Mouse (Mus musculus) ES-E14 (cell line): Measurements from ENCODE around the gene Vamp3. TPM values are rescaled to one million over a fixed set of nuclear protein-coding genes. Genes with fewer than 3 reads are reported as not detected.

Experiments used
- DNase-seq: peaks from one replicate; pipeline ENCODE4 v3.0.0-alpha.2; 2013; ENCODE audit warnings: low read depth, low spot score
- H3K27ac ChIP-seq: 2 replicates; pipeline ENCODE4 v1.5.1; 2012; ENCODE audit warnings: low read depth, mild to moderate bottlenecking, low read length, moderate library complexity, mixed read lengths; ENCODE audit not compliant: poor library complexity, insufficient read depth, severe bottlenecking
- H3K36me3 ChIP-seq: 2 replicates; pipeline ENCODE4 v1.6.1; 2012; ENCODE audit warnings: mild to moderate bottlenecking, low read length, moderate library complexity, mixed read lengths; ENCODE audit not compliant: control insufficient read depth, poor library complexity, insufficient read depth, severe bottlenecking
- H3K4me1 ChIP-seq, 2 experiments: fragments of 150-350 bp in 1 of 2; sonication (generic) in 1 of 2; 2 replicates each; pipeline ENCODE4 v1.6.1; 2012; ENCODE audit warnings: low read length in 2 of 2, mild to moderate bottlenecking in 1 of 2, mixed read lengths in 1 of 2; ENCODE audit not compliant: control insufficient read depth in 2 of 2, insufficient read depth in 2 of 2, poor library complexity in 1 of 2
- H3K4me3 ChIP-seq, 2 experiments: fragments of 150-350 bp in 1 of 2; sonication (generic) in 1 of 2; 2 replicates each; pipeline ENCODE4 v1.5.1; 2012; ENCODE audit warnings: low read length in 2 of 2, low read depth in 1 of 2, mild to moderate bottlenecking in 1 of 2, mixed read lengths in 1 of 2; ENCODE audit not compliant: insufficient read depth in 1 of 2, poor library complexity in 1 of 2, severe bottlenecking in 1 of 2
- H3K9ac ChIP-seq: 2 replicates; pipeline ENCODE4 v1.6.1; 2012; ENCODE audit warnings: low read depth, mild to moderate bottlenecking, low read length, mixed read lengths; ENCODE audit not compliant: poor library complexity, insufficient read depth, severe bottlenecking
- H3K9me3 ChIP-seq: fragments of 150-350 bp; sonication (generic); 2 replicates; pipeline ENCODE4 v1.6.1; 2012; ENCODE audit warnings: low read depth, mild to moderate bottlenecking, low read length; ENCODE audit not compliant: control insufficient read depth, insufficient read depth
- CHD2 ChIP-seq: IDR thresholded peaks from 2 replicates; pipeline ENCODE4 v1.6.1; 2014; ENCODE audit warnings: mild to moderate bottlenecking, low read depth, low read length, inconsistent platforms
- HCFC1 ChIP-seq: IDR thresholded peaks from 2 replicates; pipeline ENCODE4 v1.6.1; 2012; ENCODE audit warnings: low read length, inconsistent platforms, borderline replicate concordance; ENCODE audit not compliant: insufficient read depth
- MAFK ChIP-seq: IDR thresholded peaks from 2 replicates; pipeline ENCODE4 v1.6.1; 2014; ENCODE audit warnings: mild to moderate bottlenecking, low read depth, low read length, inconsistent platforms; ENCODE audit not compliant: insufficient read depth
- ZC3H11A ChIP-seq: IDR thresholded peaks from 2 replicates; pipeline ENCODE4 v1.6.1; 2012; ENCODE audit warnings: low read depth, mild to moderate bottlenecking, inconsistent platforms, low read length, borderline replicate concordance
- ZNF384 ChIP-seq: IDR thresholded peaks from 2 replicates; pipeline ENCODE4 v1.6.1; 2012; ENCODE audit warnings: low read depth, low read length, inconsistent platforms
- in situ Hi-C, 2 experiments: fragments of 600-800 bp; cut with MboI; formaldehyde crosslinking; loops; one replicate each; pipeline ENCODE4 v1.15.1; 2025; ENCODE audit warnings: low sequenced_read_pairs in 2 of 2, inconsistent platforms in 1 of 2; ENCODE audit not compliant: unreplicated experiment in 2 of 2
- total RNA-seq: library from RNA; depleted of rRNA; stranded (reverse); fragments of 300-350 nt; gene quantifications from 2 replicates; pipeline ENCODE4 v1.2.3, GENCODE M21; 2012

Gene Vamp3
- total RNA-seq, 1 experiment: 45.9 TPM

- no peak for TF ChIP-seq ZNF384
- TF ChIP-seq ZC3H11A: no peak
- TF ChIP-seq CHD2: no peak
These were observed 31.1 kb upstream of the Vamp3 start for GRCm38 (mm10) chr4:151088819-151089218.

GRCm38 (mm10) chr4:151087358-151087757 lies 29.6 kb upstream of the Vamp3 start:
- in situ Hi-C loops: no loop called here
- H3K36me3 ChIP-seq: peaks cover 14% of the 10 kb centered on the region; the same call in 1 of the 2 replicates

More at GRCm38 (mm10) chr4:151088819-151089218, 31.1 kb upstream of the Vamp3 start:
- H3K4me1 ChIP-seq: no peaks in the 10 kb centered on the region; a peak in 2 of 4 replicates
- peaks cover 10% of the 10 kb centered on the region; the same call in 1 of the 2 replicates for H3K36me3 ChIP-seq
- H3K9ac ChIP-seq: no peak overlapping the region
- no peak for DNase-seq
- in situ Hi-C loops: no loop called here
- no peaks in the 10 kb centered on the region for H3K9me3 ChIP-seq
- no peak overlapping the region for H3K4me3 ChIP-seq
- H3K27ac ChIP-seq: no peak overlapping the region

GRCm38 (mm10) chr4:151083027-151083426 lies 25.3 kb upstream of the Vamp3 start:
- Histone ChIP-seq H3K27ac (no peak overlapping the region), H3K9ac (no peak overlapping the region), H3K36me3 (peaks cover 18% of the 10 kb centered on the region; the same call in 1 of the 2 replicates), H3K9me3 (no peaks in the 10 kb centered on the region), H3K4me1 (peaks cover 0 to 2% of the 10 kb centered on the region in 2 experiments; a peak in 2 of 4 replicates), H3K4me3 (no peak overlapping the region)
- in situ Hi-C loops: no loop called here
- DNase-seq: no peak
- TF ChIP-seq CHD2: no peak
- TF ChIP-seq ZC3H11A: no peak
- no peak for TF ChIP-seq MAFK
- no peak for TF ChIP-seq HCFC1
- TF ChIP-seq ZNF384: no peak

More at GRCm38 (mm10) chr4:151087358-151087757, 29.6 kb upstream of the Vamp3 start:
- H3K9ac ChIP-seq: no peak overlapping the region
- H3K4me3 ChIP-seq: no peak overlapping the region
- no peaks in the 10 kb centered on the region; a peak in 2 of 4 replicates for H3K4me1 ChIP-seq
- no peak for TF ChIP-seq CHD2
- TF ChIP-seq ZC3H11A: no peak
- no peak for TF ChIP-seq ZNF384
- no peak for TF ChIP-seq HCFC1
- no peak for TF ChIP-seq MAFK
- H3K27ac ChIP-seq: no peak overlapping the region
- no peak for DNase-seq
- no peaks in the 10 kb centered on the region for H3K9me3 ChIP-seq

GRCm38 (mm10) chr4:151081977-151082376 lies 24.2 kb upstream of the Vamp3 start:
- H3K36me3 ChIP-seq: peaks cover 22% of the 10 kb centered on the region; the same call in 1 of the 2 replicates
- no peak for TF ChIP-seq HCFC1
- TF ChIP-seq ZNF384: no peak
- no peak for TF ChIP-seq CHD2
- no peak for TF ChIP-seq MAFK
- no peak for TF ChIP-seq ZC3H11A
- no peak for DNase-seq
- no peak overlapping the region for H3K4me3 ChIP-seq
- no peaks in the 10 kb centered on the region for H3K9me3 ChIP-seq
- in situ Hi-C loops: no loop called here
- peaks cover 0 to 2% of the 10 kb centered on the region in 2 experiments; a peak in 2 of 4 replicates for H3K4me1 ChIP-seq
- no peak overlapping the region for H3K27ac ChIP-seq
- H3K9ac ChIP-seq: no peak overlapping the region

GRCm38 (mm10) chr4:151081355-151081754 lies 23.6 kb upstream of the Vamp3 start:
- no peak overlapping the region for H3K27ac ChIP-seq
- DNase-seq: no peak
- H3K4me1 ChIP-seq: peaks cover 0 to 2% of the 10 kb centered on the region in 2 experiments; a peak in 2 of 4 replicates
- H3K9me3 ChIP-seq: no peaks in the 10 kb centered on the region
- peaks cover 23% of the 10 kb centered on the region; the same call in 1 of the 2 replicates for H3K36me3 ChIP-seq
- H3K9ac ChIP-seq: no peak overlapping the region
- TF ChIP-seq MAFK (no peak), CHD2 (no peak), ZC3H11A (no peak), ZNF384 (no peak), HCFC1 (no peak)
- H3K4me3 ChIP-seq: no peak overlapping the region
- in situ Hi-C loops: no loop called here
